Mouse (Mus musculus) common myeloid progenitor, adult 5-6 weeks (primary cell): ENCODE measurements around the gene Phf21a. TPM values are rescaled to one million over a fixed set of nuclear protein-coding genes. Genes with fewer than 3 reads are reported as not detected.

Experiments used
- ATAC-seq: replicated peaks from 2 replicates; pipeline ENCODE4 v1.8.0; 2016; ENCODE audit warnings: low read depth, mild to moderate bottlenecking, moderate TSS enrichment, inconsistent platforms; ENCODE audit not compliant: poor library complexity, severe bottlenecking
- total RNA-seq: library from RNA; stranded (forward); fragments of 200-1000, 187-1606 nt; gene quantifications from 2 replicates; pipeline ENCODE4 v1.2.3, GENCODE M21; 2017

Phf21a gene
- 40.4 and 47.0 TPM in 2 replicates for total RNA-seq

- no peak for ATAC-seq
Measured at GRCm38 (mm10) chr2:92092817-92093216, at the start of gene Phf21a. Gene Phf21a (plus strand): TSS chr2:92093117.

GRCm38 (mm10) chr2:92043285-92043684 is 49.6 kb upstream of the Phf21a start:
- ATAC-seq, result no peak

- no peak for ATAC-seq
Measured at GRCm38 (mm10) chr2:92047601-92048000, 45.3 kb upstream of the Phf21a start.

GRCm38 (mm10) chr2:92048034-92048690 is 44.8 kb upstream of the Phf21a start:
- ATAC-seq, result no peak

GRCm38 (mm10) chr2:92052188-92052587 is 40.7 kb upstream of the Phf21a start:
- ATAC-seq, result no peak

- no peak for ATAC-seq
Measured at GRCm38 (mm10) chr2:92052754-92053153, 40.2 kb upstream of the Phf21a start.

GRCm38 (mm10) chr2:92055101-92055813 is 37.7 kb upstream of the Phf21a start:
- ATAC-seq, result peak; percentile 57

GRCm38 (mm10) chr2:92055831-92056236 is 37.1 kb upstream of the Phf21a start:
- ATAC-seq, result peak; percentile 62

- no peak for ATAC-seq
Measured at GRCm38 (mm10) chr2:92056760-92057159, 36.2 kb upstream of the Phf21a start.

GRCm38 (mm10) chr2:92058469-92058868 is 34.4 kb upstream of the Phf21a start:
- ATAC-seq, result peak; percentile 73

GRCm38 (mm10) chr2:92058936-92059335 is 34.0 kb upstream of the Phf21a start:
- ATAC-seq, result no peak

GRCm38 (mm10) chr2:92059481-92060220 is 33.3 kb upstream of the Phf21a start:
- ATAC-seq, result peak; percentile 42

- no peak for ATAC-seq
Measured at GRCm38 (mm10) chr2:92060291-92060690, 32.6 kb upstream of the Phf21a start.

GRCm38 (mm10) chr2:92061337-92061736 is 31.6 kb upstream of the Phf21a start:
- no peak for ATAC-seq

- no peak for ATAC-seq
Measured at GRCm38 (mm10) chr2:92063106-92063505, 29.8 kb upstream of the Phf21a start.

GRCm38 (mm10) chr2:92065269-92065888 is 27.5 kb upstream of the Phf21a start:
- 0 out of 2 replicates have a peak, but pooled peaks have one; percentile 25 for ATAC-seq

- ATAC-seq, result no peak
Measured at GRCm38 (mm10) chr2:92065938-92066337, 27.0 kb upstream of the Phf21a start.

GRCm38 (mm10) chr2:92066899-92067298 is 26.0 kb upstream of the Phf21a start:
- no peak for ATAC-seq

- ATAC-seq, result no peak
Measured at GRCm38 (mm10) chr2:92067600-92067999, 25.3 kb upstream of the Phf21a start.

GRCm38 (mm10) chr2:92069630-92070029 is 23.3 kb upstream of the Phf21a start:
- ATAC-seq, result no peak
